Mouse (Mus musculus) heart, adult 2 months (tissue): ENCODE data around the gene Gm5862.
"Not testable (repeated sequence)": the region's sequence is repeated elsewhere in the genome, so short reads cannot be mapped to it uniquely, and the experiment has no call there.

ENCODE experiments used
- CTCF ChIP-seq: fragments of 200-600 bp; IDR thresholded peaks from 2 replicates; pipeline ENCODE4 v1.8.1; 2022; ENCODE audit warnings: antibody characterized with exemption, mild to moderate bottlenecking, moderate library complexity
- POLR2A ChIP-seq: fragments of 200-500 bp; IDR thresholded peaks from 2 replicates; pipeline ENCODE4 v1.6.1; 2011; ENCODE audit warnings: mild to moderate bottlenecking, low read depth, low read length, control low read depth; ENCODE audit not compliant: insufficient read depth

- TF ChIP-seq CTCF, POLR2A: not testable (repeated sequence)
Measured at GRCm38 (mm10) chr5:26039458-26039857, 16.7 kb upstream of the Gm5862 start, which contains the start of gene Speer4a.
